Mouse (Mus musculus) kidney, postnatal 25 days (tissue): Measurements from ENCODE around the gene Uox.

Experiments
- DNase-seq, 2 experiments: peaks; one replicate each; pipeline ENCODE4 v3.0.0; 2021; ENCODE audit warnings: mixed read lengths in 2 of 2

Uox gene

DNA sequence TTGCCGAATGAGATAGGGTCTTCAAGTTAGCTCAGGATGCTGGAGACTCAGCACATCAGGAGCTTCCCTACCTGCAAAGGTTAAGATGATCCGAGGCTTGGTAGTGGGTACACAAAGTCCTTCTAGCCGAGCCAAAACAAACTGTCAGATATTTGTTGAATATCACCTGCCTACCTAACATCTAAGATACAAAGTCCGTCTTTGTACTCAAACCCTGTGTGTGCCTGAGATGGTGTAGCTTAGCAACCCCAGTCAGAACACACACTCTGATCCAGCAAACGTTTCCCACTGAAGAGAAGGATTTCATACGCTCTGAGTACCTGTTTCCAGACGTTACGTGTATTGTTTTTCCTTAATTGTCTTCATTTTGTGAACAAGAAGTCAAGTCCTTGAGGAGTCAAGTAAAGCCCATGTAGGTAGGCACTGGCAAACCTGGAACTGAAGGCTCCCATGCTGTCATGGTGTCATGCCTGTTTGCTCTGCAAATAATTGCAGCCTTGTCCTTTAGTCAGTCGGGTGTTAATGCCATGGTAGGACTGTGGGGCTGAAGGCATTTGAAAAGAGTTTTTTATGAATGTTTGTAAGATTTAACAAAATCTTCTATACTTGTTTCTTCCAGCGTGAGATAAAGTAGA, at the start of gene Uox:
Gene Uox (plus strand): TSS at position 279 of the 635 bp plus-strand sequence.
- DNase-seq, result no peak

- DNase-seq, result peak; percentile 94 to 95
These were observed 49.2 kb upstream of the Uox start, which contains the start of gene Rpf1 for GRCm38 (mm10) chr3:146520798-146521651. Gene Rpf1, minus strand, starts transcription at chr3:146521429.

DNA sequence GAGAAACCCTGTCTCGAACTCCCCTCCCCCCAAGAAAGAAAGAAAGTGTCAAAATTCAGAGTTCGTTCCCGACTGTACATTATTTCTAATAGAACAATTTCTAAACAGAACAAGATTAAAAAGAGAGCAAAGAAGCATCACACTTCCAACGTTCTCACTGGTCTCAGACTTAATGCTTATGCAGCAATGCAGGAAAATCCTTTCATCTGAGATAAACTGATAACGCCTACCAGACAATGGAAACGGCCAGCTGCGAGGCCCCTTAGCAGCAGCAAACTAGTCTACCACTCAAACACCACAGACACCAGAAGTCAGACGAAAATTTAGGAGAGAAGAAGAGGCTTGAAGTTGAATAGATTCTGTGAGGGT, 48.6 kb upstream of the Uox start:
- no peak for DNase-seq

GRCm38 (mm10) chr3:146528335-146528734, 41.9 kb upstream of the Uox start:
- DNase-seq, result no peak

DNA sequence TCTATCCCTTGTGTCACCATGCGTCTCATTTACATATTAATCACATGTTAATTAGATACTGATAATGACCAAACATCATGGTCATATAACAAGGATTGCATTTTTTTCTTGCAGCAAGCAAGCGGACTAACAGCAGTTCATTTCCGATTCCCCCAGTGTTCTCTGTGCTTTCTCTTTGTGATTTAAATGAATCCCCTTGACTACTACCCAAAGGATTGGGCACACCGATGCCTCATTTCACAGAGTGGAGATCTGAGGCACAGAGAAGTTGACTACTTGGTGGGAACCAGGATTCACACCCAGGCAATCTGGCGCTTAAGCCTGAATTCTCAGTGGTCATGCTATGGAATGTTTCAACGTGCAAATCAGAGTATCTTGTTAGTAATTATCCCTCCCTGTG, 35.2 kb upstream of the Uox start:
- no peak for DNase-seq

GRCm38 (mm10) chr3:146540521-146541273, 29.5 kb upstream of the Uox start:
- peak in 1 of 2 experiments; percentile 26 for DNase-seq

GRCm38 (mm10) chr3:146543632-146544031, 26.6 kb upstream of the Uox start:
- DNase-seq, result no peak

DNA sequence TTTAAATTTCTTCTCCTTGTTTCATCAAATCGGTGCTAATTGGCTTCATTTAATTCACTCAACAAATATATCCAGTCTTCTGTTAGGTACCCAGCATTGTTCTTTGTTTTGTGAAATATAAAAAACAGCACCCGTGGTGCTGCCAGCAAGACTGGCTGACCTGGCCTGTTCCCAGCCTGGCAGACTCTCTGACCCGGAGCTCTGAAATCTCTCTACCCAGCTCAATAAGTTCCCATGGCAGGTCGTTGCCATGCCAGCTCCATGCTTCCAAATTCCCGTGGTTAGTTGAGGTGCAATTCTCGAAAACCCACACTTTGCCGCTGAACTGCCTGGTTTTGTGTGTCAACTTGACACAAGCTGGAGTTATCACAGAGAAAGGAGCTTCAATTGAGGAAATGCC, 15.4 kb upstream of the Uox start:
- DNase-seq, result no peak

GRCm38 (mm10) chr3:146556567-146556966, 13.7 kb upstream of the Uox start:
- DNase-seq, result no peak

DNA sequence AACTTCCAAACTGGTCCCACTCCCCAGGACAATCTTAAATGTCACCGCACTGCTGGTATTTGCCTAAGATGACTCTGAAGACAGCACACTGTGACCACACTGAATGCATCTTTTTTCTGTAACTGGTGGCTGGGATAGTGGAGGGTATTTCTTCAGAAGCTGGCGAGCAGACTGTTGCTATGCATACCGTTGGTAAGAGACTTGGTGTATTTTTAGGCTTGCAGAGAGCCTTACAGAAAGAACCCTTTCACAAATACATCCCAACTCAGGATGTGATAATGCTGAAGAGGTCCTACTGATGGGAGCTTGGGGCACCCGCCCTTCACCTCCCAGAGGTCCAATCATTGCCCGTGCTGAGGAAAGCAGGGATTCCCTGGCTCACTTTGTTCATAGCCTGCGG, 12.7 kb upstream of the Uox start:
- DNase-seq, result no peak

DNA sequence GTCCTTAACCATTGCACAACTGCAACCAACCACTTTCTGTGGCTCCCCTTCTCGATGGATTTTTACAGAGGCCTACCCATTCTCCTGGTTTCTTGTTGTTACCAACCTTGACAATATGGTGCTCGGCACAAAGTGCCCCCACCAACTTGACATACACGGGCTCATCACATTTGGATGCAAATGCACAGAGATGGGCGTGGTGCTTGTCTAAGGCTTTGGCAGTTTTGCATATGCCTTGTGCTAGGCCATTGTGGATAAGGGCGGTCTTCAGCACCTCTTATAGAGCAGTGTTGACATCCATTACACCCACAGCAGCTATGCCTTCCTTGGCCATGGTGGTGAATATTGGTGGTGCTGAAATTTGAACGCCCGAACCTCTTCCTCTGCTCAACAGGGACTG, 7.3 kb upstream of the Uox start:
- DNase-seq, result no peak

GRCm38 (mm10) chr3:146564268-146565064, 5.8 kb upstream of the Uox start:
- peak; percentile 67 to 91 for DNase-seq

DNA sequence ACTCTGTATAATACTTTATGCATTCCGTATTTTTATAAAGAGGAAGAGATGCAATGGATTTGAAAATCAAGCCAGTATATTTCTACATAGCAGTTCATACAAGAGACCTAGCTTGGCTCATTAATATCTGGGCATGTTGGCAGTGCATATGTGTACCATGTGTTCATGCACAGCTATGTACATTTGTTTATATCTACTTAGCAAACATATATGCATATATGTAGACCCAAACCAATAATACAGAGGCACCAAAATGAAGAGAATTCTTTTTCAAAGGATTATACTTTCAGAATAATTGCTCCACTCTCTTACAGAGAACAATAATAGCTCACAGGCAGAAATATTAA, 5.2 kb upstream of the Uox start:
- no peak for DNase-seq

DNA sequence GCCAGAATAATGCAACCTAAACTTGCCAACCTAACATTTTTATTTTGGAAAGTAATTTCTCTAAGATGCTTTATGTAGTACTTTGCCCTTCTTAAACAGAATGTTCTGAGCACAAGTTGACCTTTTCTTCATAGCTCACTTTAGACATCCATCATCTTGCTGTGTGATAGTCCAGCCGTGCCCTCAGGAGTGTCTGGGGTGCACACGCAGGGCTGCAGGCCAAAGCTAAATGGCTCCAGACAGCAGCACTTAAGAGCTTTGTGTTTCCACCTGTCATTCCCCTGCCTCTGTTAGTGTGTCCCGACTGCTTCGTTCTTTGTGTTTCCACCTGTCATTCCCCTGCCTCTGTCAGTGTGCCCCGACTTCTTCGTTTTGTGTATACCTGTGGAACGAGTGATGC, 2.9 kb upstream of the Uox start:
- DNase-seq, result no peak

- DNase-seq, result peak; percentile 51 to 74
These were observed 2.2 kb upstream of the Uox start for GRCm38 (mm10) chr3:146567884-146568530.

DNA sequence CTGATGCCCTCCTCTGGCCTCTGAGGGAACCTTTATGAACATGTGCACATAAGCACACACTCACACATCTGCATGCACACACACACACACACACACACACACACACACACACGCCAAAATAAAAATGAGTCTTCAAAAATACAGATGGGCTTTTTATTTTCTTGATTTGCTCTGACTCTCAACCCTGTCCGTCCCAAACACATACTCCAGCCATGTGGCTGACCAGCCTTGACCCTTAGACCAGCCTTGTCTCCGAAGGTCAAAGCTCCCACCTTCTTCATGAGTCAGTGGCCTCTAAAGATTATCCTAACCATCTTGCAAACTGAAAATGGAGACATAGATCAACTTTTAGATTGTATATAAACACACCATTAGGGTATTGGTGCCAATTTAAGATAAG, 632 bp upstream of the Uox start:
- no peak for DNase-seq

GRCm38 (mm10) chr3:146570939-146571338, 713 bp downstream of the Uox start:
- no peak for DNase-seq

DNA sequence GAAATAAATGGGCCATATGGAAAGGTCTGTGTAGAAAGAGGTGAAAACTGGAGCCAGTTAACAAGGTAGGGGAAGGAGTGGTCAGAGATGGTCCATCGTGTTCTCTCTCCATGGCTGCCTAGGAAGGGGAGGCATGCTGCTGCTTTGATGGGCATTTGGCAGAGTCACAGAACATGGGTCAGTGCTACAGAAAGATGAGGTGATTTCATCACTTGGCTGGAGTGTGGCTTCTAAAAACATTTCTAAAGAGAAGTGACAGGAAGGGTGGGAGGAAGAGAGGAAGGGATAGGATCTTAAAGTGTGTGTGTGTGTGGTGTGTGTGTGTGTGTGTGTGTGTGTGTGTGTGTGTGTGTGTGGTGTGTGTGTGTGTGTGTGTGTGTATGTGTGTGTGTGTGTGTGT, 1.1 kb downstream of the Uox start:
- no peak for DNase-seq

DNA sequence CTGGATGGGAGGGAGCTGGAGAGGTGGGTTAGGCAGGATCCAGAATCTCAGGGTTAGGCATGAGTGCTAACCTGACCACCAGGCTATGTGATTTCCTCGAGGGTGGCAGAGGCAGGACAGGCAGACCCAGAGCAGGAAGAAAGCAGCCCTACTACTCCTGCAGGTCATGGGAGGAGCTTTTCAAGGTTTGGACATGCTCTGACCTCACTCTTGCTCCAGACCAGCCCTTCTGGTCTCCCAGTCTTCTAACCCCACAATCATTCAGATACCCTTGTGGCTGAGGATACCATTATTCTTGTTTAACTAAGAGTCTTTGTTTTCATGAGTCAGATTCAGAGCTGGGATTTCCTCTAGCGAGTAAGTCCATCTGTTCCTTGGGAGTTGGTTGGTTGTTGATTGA, 7.4 kb downstream of the Uox start:
- DNase-seq, result no peak

DNA sequence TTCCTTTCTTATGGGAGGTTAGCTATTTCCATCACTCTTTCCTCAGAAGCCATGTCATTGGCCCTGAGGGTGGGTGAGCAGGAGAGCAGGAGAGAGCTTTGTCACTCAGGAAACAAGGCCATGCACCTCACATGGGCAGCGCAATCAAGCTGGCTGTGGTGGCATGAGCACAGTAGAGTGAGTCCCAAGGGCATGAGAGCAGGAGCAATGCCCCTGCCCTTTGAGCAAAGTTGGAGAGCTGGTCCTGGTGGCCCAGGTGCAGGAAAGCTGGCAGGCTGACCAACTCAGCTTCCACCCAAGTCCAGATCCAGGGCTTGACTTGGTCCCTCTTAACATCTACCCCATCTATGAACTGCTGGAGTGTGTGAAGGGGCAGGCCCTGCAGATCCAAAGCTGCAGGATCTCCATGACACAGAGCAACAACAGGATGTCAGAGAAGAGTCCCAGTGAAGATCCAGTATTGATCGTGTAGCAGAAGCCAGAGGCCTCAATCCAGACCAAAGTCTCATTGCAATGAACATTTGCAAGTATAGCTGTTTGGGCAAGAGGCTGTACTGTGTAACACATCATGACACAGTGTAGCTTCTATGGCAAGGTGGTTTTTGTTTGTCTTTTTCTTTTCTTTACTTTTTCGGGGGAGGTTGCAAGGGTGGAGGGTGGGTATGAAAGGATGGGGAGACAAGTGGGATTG, 10.0 kb downstream of the Uox start:
- no peak for DNase-seq

- no peak for DNase-seq
These were observed 13.3 kb downstream of the Uox start for GRCm38 (mm10) chr3:146583478-146583877.

GRCm38 (mm10) chr3:146583908-146584307, 13.7 kb downstream of the Uox start:
- no peak for DNase-seq
